Mouse (Mus musculus) frontal cortex, adult 2 months (tissue): ENCODE data around the gene Epgn. TPM values are rescaled to one million over a fixed set of nuclear protein-coding genes. Genes with fewer than 3 reads are reported as not detected.

Source experiments
- polyA plus RNA-seq: library from polyadenylated mRNA; depleted of rRNA; stranded (reverse); fragments of >200 nt; gene quantifications from 2 replicates; pipeline ENCODE4 v1.2.3, GENCODE M21; 2012; rRNA removed

The Epgn gene
- polyA plus RNA-seq, 1 experiment = 0.04 TPM

Other genes starting within 250 kb of the Epgn start
- not detected in 2 replicates for gene Cxcl3, start 241.4 kb upstream of the Epgn start, polyA plus RNA-seq
- gene Cxcl15, start 232.9 kb upstream of the Epgn start, polyA plus RNA-seq = not detected in 2 replicates
- 0.32 and 0.46 TPM in 2 replicates for gene Cxcl1, start 136.2 kb upstream of the Epgn start, polyA plus RNA-seq
- gene Cxcl2, start 123.6 kb upstream of the Epgn start, polyA plus RNA-seq = 0.08 TPM in 1 of 2 replicates, not detected in the other
- gene Mthfd2l, start 96.3 kb upstream of the Epgn start, polyA plus RNA-seq = 19.0 and 23.6 TPM in 2 replicates
- not detected in 2 replicates for gene Ereg, start 47.2 kb downstream of the Epgn start, polyA plus RNA-seq
- gene Areg, start 112.1 kb downstream of the Epgn start, polyA plus RNA-seq = 0.18 and 0.48 TPM in 2 replicates